Mouse (Mus musculus): ENCODE measurements at regions not wholly inside any gene's neighbourhood (a gene's known extent, or its start where the extent isn't known, plus 50 kb on each side); places are given as distances from the start of the nearest gene placed in this dataset.
A peak's percentile ranks its signal among the peaks of the same experiment; 100 is the strongest.

GRCm38 (mm10) chr5:129297657-129298349 lies 201.3 kb downstream of the Adgrd1 start:
- 34% methylated on average over 11 of the region's 11 CpGs for WGBS
- Histone ChIP-seq H3K4me3 (no peak overlapping the region), H3K27me3 (no peaks in the 10 kb centered on the region), H3K27ac (replicated peaks) (peak overlapping the region; percentile 67), H3K4me2 (no peak overlapping the region), H3K9me3 (no peaks in the 10 kb centered on the region), H3K36me3 (no peaks in the 10 kb centered on the region), H3K9ac (no peak overlapping the region), H3K4me1 (replicated peaks) (peaks cover 17% of the 10 kb centered on the region)
- no peak for ATAC-seq (ENCODE audit: low FRiP score, low read depth)

GRCm38 (mm10) chr5:129298646-129299455 lies 202.2 kb upstream of the Sfswap start:
- no peak for ATAC-seq (ENCODE audit: low FRiP score, low read depth)
- Histone ChIP-seq H3K4me2 (no peak overlapping the region), H3K4me1 (replicated peaks) (peaks cover 17% of the 10 kb centered on the region), H3K9me3 (no peaks in the 10 kb centered on the region), H3K4me3 (no peak overlapping the region), H3K36me3 (no peaks in the 10 kb centered on the region), H3K27ac (replicated peaks) (no peak overlapping the region), H3K9ac (no peak overlapping the region), H3K27me3 (no peaks in the 10 kb centered on the region)
- WGBS: 7% methylated on average over 11 of the region's 11 CpGs

- Histone ChIP-seq H3K4me1 (replicated peaks) (peaks cover 17% of the 10 kb centered on the region), H3K4me3 (no peak overlapping the region), H3K9me3 (no peaks in the 10 kb centered on the region), H3K36me3 (no peaks in the 10 kb centered on the region), H3K9ac (no peak overlapping the region), H3K27ac (replicated peaks) (no peak overlapping the region), H3K4me2 (no peak overlapping the region), H3K27me3 (no peaks in the 10 kb centered on the region)
- 19% methylated on average over 2 of the region's 2 CpGs for WGBS
- no peak for ATAC-seq (ENCODE audit: low FRiP score, low read depth)
These were observed 201.6 kb upstream of the Sfswap start for GRCm38 (mm10) chr5:129299456-129299765.

- no peak overlapping the region for H3K4me2 ChIP-seq
- H3K4me3 ChIP-seq: no peak overlapping the region
- no peak overlapping the region for H3K9ac ChIP-seq
- no peak overlapping the region for H3K27ac ChIP-seq (replicated peaks)
- ATAC-seq (ENCODE audit: low FRiP score, low read depth): no peak
- peaks cover 17% of the 10 kb centered on the region for H3K4me1 ChIP-seq (replicated peaks)
- WGBS: 91% methylated on average over 6 of the region's 6 CpGs
- H3K27me3 ChIP-seq: no peaks in the 10 kb centered on the region
- no peaks in the 10 kb centered on the region for H3K36me3 ChIP-seq
- no peaks in the 10 kb centered on the region for H3K9me3 ChIP-seq
These were observed 200.6 kb upstream of the Sfswap start for GRCm38 (mm10) chr5:129300423-129300822.

GRCm38 (mm10) chr5:129315626-129316025 lies 185.4 kb upstream of the Sfswap start:
- H3K9ac ChIP-seq: no peak overlapping the region
- no peaks in the 10 kb centered on the region for H3K36me3 ChIP-seq
- no peak for ATAC-seq (ENCODE audit: low FRiP score, low read depth)
- peaks cover 3% of the 10 kb centered on the region; the same call in 1 of the 2 replicates for H3K4me1 ChIP-seq (replicated peaks)
- H3K4me3 ChIP-seq: no peak overlapping the region
- H3K27me3 ChIP-seq: no peaks in the 10 kb centered on the region
- 61% methylated on average over 9 of the region's 9 CpGs for WGBS
- H3K27ac ChIP-seq (replicated peaks): no peak overlapping the region
- H3K9me3 ChIP-seq: no peaks in the 10 kb centered on the region
- no peak overlapping the region for H3K4me2 ChIP-seq

- Histone ChIP-seq H3K4me2 (no peak overlapping the region), H3K4me3 (no peak overlapping the region), H3K9ac (no peak overlapping the region), H3K9me3 (no peaks in the 10 kb centered on the region), H3K27me3 (no peaks in the 10 kb centered on the region), H3K36me3 (no peaks in the 10 kb centered on the region), H3K4me1 (replicated peaks) (peaks cover 6% of the 10 kb centered on the region; the same call in 1 of the 2 replicates), H3K27ac (replicated peaks) (no peak overlapping the region)
- WGBS: 9% methylated on average over 11 of the region's 11 CpGs
- peak; percentile 51; the same call in 1 of the 2 replicates for ATAC-seq (ENCODE audit: low FRiP score, low read depth)
These were observed 169.9 kb upstream of the Sfswap start for GRCm38 (mm10) chr5:129331094-129331523.

GRCm38 (mm10) chr5:129332014-129332413 lies 169.0 kb upstream of the Sfswap start:
- H3K4me3 ChIP-seq: no peak overlapping the region
- WGBS: 97% methylated on average over 3 of the region's 3 CpGs
- H3K9ac ChIP-seq: no peak overlapping the region
- H3K36me3 ChIP-seq: no peaks in the 10 kb centered on the region
- H3K9me3 ChIP-seq: no peaks in the 10 kb centered on the region
- no peaks in the 10 kb centered on the region for H3K27me3 ChIP-seq
- H3K27ac ChIP-seq (replicated peaks): no peak overlapping the region
- peaks cover 6% of the 10 kb centered on the region; the same call in 1 of the 2 replicates for H3K4me1 ChIP-seq (replicated peaks)
- H3K4me2 ChIP-seq: no peak overlapping the region
- no peak for ATAC-seq (ENCODE audit: low FRiP score, low read depth)

GRCm38 (mm10) chr5:129338511-129338910 lies 162.5 kb upstream of the Sfswap start:
- ATAC-seq (ENCODE audit: low FRiP score, low read depth): no peak
- Histone ChIP-seq H3K4me1 (replicated peaks) (peaks cover 12% of the 10 kb centered on the region; the same call in 1 of the 2 replicates), H3K4me2 (no peak overlapping the region), H3K27ac (replicated peaks) (no peak overlapping the region; the same call in 1 of the 2 replicates), H3K9ac (no peak overlapping the region), H3K9me3 (no peaks in the 10 kb centered on the region), H3K27me3 (no peaks in the 10 kb centered on the region), H3K36me3 (no peaks in the 10 kb centered on the region), H3K4me3 (no peak overlapping the region)
- 62% methylated on average over 7 of the region's 7 CpGs for WGBS

- H3K4me3 ChIP-seq: no peak overlapping the region
- WGBS: 55% methylated on average over 12 of the region's 12 CpGs
- no peak; the same call in 1 of the 2 replicates for ATAC-seq (ENCODE audit: low FRiP score, low read depth)
- H3K4me1 ChIP-seq (replicated peaks): peaks cover 14% of the 10 kb centered on the region
- H3K36me3 ChIP-seq: no peaks in the 10 kb centered on the region
- no peaks in the 10 kb centered on the region for H3K27me3 ChIP-seq
- H3K9me3 ChIP-seq: no peaks in the 10 kb centered on the region
- H3K27ac ChIP-seq (replicated peaks): no peak overlapping the region
- no peak overlapping the region for H3K4me2 ChIP-seq
- H3K9ac ChIP-seq: no peak overlapping the region
These were observed 157.0 kb upstream of the Sfswap start for GRCm38 (mm10) chr5:129344038-129344437.

GRCm38 (mm10) chr5:129350024-129350423 lies 151.0 kb upstream of the Sfswap start:
- H3K27me3 ChIP-seq: no peaks in the 10 kb centered on the region
- no peak overlapping the region for H3K27ac ChIP-seq (replicated peaks)
- H3K4me3 ChIP-seq: no peak overlapping the region
- no peak overlapping the region for H3K9ac ChIP-seq
- H3K36me3 ChIP-seq: no peaks in the 10 kb centered on the region
- WGBS: 62% methylated on average over 12 of the region's 12 CpGs
- no peak for ATAC-seq (ENCODE audit: low FRiP score, low read depth)
- H3K4me2 ChIP-seq: no peak overlapping the region
- H3K4me1 ChIP-seq (replicated peaks): peaks cover 15% of the 10 kb centered on the region
- H3K9me3 ChIP-seq: no peaks in the 10 kb centered on the region

GRCm38 (mm10) chr5:129353549-129353948 lies 147.5 kb upstream of the Sfswap start:
- ATAC-seq (ENCODE audit: low FRiP score, low read depth): peak; percentile 53
- H3K4me2 ChIP-seq: no peak overlapping the region
- H3K27ac ChIP-seq (replicated peaks): peak overlapping the region; percentile 50
- no peaks in the 10 kb centered on the region for H3K36me3 ChIP-seq
- H3K4me3 ChIP-seq: no peak overlapping the region
- H3K27me3 ChIP-seq: no peaks in the 10 kb centered on the region; the same call in 1 of the 2 replicates
- H3K9ac ChIP-seq: no peak overlapping the region
- H3K9me3 ChIP-seq: no peaks in the 10 kb centered on the region
- H3K4me1 ChIP-seq (replicated peaks): peaks cover 15% of the 10 kb centered on the region
- 19% methylated on average over 9 of the region's 9 CpGs for WGBS

GRCm38 (mm10) chr5:129354877-129355276 lies 146.1 kb upstream of the Sfswap start:
- Histone ChIP-seq H3K9ac (no peak overlapping the region), H3K27me3 (no peaks in the 10 kb centered on the region; the same call in 1 of the 2 replicates), H3K4me2 (no peak overlapping the region), H3K27ac (replicated peaks) (no peak overlapping the region), H3K9me3 (no peaks in the 10 kb centered on the region), H3K4me3 (no peak overlapping the region), H3K4me1 (replicated peaks) (peaks cover 15% of the 10 kb centered on the region), H3K36me3 (no peaks in the 10 kb centered on the region)
- WGBS: 85% methylated on average over 5 of the region's 5 CpGs
- ATAC-seq (ENCODE audit: low FRiP score, low read depth): no peak

Data from hindbrain, embryonic 15.5 days (tissue).